Mouse (Mus musculus): Measurements from ENCODE around the gene Tmem251.

The Tmem251 gene

GRCm38 (mm10) chr12:102710851-102711375, 32.6 kb upstream of the Tmem251 start:
- no peak for DNase-seq (ENCODE audit: low read depth, low spot score)

- no peak for DNase-seq (ENCODE audit: low read depth, low spot score)
Measured at GRCm38 (mm10) chr12:102713153-102713865, 30.3 kb upstream of the Tmem251 start.

DNA sequence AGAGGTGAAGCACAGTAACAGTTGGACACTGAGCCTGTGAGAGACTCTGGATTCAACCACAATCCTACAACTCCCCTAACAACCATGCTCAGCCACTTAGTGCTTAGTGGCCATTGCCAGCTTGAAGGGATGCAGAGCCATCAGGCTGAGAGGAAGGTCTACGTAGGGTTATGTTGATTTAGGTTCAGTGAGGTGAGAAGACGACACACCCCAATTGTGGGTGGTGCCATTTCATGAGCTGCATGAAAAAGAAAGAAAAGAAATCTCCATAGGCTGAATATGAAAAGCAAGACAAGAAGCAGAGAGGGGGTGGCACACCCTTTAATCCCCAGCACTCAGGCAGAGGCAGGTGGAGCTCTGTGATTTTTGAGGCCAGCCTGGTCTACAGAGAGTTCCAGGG, 29.4 kb upstream of the Tmem251 start:
- DNase-seq (ENCODE audit: low read depth, low spot score), result no peak

- DNase-seq (ENCODE audit: low read depth, low spot score), result no peak
Measured at GRCm38 (mm10) chr12:102714654-102715395, 28.7 kb upstream of the Tmem251 start.

DNA sequence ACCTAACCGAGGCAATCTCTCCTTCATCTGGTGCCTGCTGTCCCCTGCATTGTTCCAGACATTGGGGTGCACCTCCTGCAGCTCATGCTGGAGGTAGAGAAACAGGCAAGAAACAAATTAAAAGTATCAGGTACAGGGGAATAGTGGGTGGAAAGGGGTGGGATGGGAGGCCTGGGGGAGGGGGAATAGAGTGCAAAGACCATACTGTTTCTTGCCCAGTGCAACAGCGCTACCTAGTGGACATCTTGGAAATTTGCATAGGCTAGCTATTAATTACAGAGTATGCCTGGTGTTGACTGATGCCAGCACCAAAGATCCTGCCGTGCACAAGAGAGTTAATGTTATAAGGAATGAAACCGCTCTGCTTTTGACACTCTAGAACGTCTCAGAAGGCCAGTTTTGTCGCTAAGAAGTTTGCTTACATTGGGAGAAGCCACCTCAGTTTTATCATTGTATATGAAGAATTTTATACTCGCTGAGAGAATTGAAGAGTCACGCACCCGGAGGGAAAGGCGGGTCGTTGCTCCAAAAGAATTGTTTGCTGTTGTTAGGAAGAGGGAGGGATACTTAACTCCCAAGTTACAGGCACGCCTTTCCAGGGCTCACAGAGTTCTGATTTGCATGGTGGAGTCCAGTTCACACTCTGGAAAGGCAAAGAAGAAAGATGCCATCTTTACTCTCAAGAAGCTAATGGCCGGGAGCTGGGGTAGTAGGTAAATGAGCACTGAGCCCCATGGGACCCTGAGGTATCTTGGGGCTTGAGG, 23.8 kb upstream of the Tmem251 start:
- DNase-seq (ENCODE audit: low read depth, low spot score), result peak; percentile 77

GRCm38 (mm10) chr12:102722451-102722850, 21.1 kb upstream of the Tmem251 start:
- no peak for DNase-seq (ENCODE audit: low read depth, low spot score)

DNA sequence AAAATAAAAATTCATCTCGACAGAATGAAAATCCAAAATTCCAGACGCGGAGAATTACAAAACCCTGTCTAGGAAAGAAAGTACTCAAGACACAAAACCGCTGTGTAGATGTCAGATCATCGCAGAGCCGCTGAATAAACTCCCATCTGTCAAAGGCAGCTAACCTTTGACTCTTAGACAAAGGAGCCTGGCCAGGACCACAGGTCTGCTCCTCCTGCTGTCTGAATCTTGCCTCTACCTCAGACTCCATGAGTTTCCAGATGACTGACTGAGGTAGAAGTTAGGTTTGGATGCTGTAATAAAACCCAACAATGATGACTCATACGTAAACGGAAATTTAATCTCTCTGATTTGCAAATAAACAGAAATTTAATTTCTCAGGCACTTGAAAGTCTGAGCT, 20.6 kb upstream of the Tmem251 start:
- no peak for DNase-seq (ENCODE audit: low read depth, low spot score)

DNA sequence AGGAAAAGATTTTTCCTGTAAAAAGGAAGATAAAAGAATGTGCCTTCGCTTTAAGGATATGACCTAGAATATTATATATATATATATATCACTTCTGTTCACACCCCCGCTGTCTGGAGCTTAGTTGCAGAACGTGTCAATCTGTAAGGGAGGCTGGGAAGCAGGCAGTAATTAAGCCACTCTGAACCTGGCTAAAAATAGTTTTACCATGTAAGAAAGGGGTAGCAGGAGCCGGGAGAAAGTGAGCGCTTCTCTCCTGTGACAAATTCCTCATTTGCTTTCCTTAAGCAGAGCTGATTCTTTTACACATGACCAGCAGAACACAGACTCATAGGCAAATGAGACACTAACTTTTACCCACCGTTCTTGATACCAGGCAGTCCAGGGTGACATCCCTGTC, 19.7 kb upstream of the Tmem251 start:
- no peak for DNase-seq (ENCODE audit: low read depth, low spot score)

- no peak for DNase-seq (ENCODE audit: low read depth, low spot score)
Measured at GRCm38 (mm10) chr12:102725146-102725545, 18.4 kb upstream of the Tmem251 start.

- no peak for DNase-seq (ENCODE audit: low read depth, low spot score)
Measured at GRCm38 (mm10) chr12:102725761-102726175, 17.8 kb upstream of the Tmem251 start.

GRCm38 (mm10) chr12:102729855-102730797, 13.4 kb upstream of the Tmem251 start:
- DNase-seq (ENCODE audit: low read depth, low spot score), result peak; percentile 94

DNA sequence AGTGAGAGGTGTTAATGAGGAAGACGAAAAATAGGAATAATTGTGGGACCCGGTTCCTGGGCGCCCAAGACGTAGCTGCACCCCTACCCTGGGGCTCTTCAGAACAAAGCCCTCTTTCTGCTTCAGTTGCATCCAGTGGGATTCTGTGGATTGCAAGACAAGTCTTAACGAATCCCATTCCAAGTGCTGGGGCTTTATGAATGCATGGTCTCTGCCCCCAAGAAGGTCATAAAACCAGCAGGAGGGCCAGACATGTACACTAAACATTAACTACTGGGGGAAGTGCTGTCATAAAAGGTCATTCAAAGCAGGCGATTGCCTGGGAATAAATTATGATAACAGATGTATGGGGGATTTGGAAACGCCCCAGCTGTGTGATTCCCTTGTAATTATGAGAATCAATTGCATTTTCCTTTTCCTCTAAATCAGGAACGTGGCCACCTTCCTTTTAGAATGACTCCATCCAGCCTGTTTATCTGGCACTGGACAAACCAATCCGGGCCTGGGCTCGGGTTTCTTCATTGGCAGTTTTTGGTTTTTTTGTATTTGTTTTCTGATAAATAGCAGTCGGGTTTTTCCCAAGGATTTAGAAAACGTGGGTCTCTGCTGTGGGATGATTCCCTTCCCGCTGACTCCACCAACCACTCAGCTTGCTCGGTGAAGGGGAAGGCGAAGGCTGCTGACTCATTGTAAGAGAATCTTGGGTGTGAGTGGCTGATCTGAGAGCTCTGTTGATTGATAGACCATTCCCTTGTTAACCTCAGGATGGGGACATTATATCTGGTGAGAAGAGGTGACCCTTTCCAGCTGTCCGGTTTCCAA, 12.6 kb upstream of the Tmem251 start:
- DNase-seq (ENCODE audit: low read depth, low spot score), result peak; percentile 69

- DNase-seq (ENCODE audit: low read depth, low spot score), result peak; percentile 79
Measured at GRCm38 (mm10) chr12:102733381-102733780, 10.2 kb upstream of the Tmem251 start.

DNA sequence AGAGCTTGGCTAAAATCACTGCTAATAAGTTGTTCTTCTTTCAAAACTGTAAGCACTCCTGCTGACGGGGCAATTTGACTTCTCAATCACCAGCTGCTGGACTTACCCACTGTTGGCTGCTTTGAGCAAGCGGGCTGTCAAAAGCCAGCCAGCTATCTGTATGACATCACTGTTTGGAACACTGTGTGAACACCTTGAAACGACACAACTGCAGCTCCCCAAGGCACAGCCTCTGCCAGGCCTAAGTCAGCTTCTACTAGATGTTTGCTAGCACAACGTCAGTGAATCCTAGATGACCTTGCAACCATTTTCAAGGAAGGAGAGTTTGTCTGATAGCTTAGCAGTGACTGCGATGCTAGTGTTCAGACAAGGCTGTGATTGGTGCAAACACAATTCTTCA, 4.5 kb upstream of the Tmem251 start:
- DNase-seq (ENCODE audit: low read depth, low spot score), result no peak

DNA sequence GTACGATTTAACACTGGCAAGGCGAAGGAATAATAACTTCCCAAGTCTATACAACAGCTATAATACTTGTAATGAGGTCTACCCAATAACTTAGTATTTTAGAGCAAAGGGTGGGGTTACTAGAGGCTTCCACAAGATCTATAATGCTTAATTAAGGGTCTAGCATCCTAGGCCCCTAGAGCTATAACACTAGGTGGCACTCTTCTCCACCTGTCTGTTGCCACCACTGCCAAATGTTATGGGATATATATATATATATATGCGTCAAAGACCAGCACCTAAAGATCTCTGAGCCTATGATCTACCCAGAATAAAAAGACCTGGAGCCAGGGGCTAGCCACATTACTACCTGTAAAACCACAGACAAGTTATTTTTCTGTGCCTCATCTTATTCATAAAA, 3.3 kb upstream of the Tmem251 start:
- DNase-seq (ENCODE audit: low read depth, low spot score), result no peak

GRCm38 (mm10) chr12:102742056-102742455, 1.5 kb upstream of the Tmem251 start:
- DNase-seq (ENCODE audit: low read depth, low spot score), result no peak

- DNase-seq (ENCODE audit: low read depth, low spot score), result no peak
Measured at GRCm38 (mm10) chr12:102743036-102743588, 450 bp upstream of the Tmem251 start.

DNA sequence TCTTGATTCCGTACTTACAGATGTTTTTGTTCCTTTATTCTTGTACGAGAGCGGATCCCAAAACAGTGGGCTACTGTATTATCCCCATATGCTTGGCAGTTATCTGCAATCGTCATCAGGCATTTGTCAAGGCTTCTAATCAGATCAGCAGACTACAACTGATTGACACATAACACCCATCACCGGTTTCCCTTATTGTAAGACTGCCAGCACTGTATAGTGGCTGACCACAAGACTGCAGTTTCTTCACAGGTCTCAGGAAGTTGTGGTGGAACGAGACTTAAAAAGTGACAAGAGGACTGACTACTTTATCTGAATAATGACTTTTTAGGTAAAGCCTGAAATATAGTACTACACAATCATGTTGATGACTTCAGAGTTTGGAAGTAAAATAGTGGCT, 1.3 kb downstream of the Tmem251 start:
- no peak for DNase-seq (ENCODE audit: low read depth, low spot score)

DNA sequence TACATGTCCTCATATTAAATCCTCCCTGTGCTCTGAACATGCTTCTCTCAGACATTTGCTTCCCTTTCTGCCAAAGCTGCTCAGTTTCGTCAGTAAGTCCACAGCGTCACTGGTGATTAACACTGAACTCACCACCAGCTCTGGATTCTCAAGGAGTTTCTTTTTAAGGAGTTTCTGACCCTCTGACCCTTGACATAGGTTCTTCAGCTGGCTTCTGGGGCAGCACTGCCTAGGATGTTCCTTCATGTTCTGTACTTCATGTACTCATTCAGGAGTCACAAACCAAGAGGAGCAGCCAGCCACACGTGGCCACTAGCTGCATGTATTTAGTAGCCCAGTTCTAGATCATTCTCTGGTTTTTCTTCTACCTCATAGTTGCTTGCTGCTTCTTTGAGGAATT, 4.7 kb downstream of the Tmem251 start:
- DNase-seq (ENCODE audit: low read depth, low spot score), result no peak

DNA sequence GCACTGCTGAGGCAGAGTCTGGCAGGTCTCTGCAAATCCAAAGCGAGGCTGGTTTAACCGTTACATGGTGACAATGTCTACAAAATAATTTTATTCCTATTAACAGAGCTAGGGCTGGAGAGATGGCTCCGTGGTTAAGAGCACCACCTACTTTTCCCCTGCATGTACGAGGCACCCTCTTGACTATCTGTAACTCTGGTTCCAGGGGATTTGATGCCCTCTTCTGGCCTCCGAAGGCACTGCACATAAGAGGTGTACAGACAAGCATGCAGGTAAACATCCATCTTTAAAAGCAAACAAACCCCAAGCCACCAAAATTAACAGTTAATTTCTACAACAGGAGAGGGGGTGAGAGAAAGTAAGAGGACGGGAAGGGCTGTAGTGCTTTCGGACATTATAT, 12.7 kb downstream of the Tmem251 start:
- no peak for DNase-seq (ENCODE audit: low read depth, low spot score)
